Mouse (Mus musculus) ovary, postnatal 14 days (tissue): ENCODE measurements at regions not wholly inside any gene's neighbourhood (a gene's known extent, or its start where the extent isn't known, plus 50 kb on each side); places are given as distances from the start of the nearest gene placed in this dataset.

Source experiments
- DNase-seq: peaks from one replicate; pipeline ENCODE4 v3.0.0; 2022; ENCODE audit warnings: low spot score

GRCm38 (mm10) chr12:26778796-26779195, 309.8 kb downstream of the Cmpk2 start:
- no peak for DNase-seq

- no peak for DNase-seq
Measured at GRCm38 (mm10) chr12:26776986-26777385, 308.0 kb downstream of the Cmpk2 start.

- no peak for DNase-seq
Measured at GRCm38 (mm10) chr12:26774016-26774415, 305.0 kb downstream of the Cmpk2 start.

- no peak for DNase-seq
Measured at GRCm38 (mm10) chr12:26770753-26771583, 302.0 kb downstream of the Cmpk2 start.

DNA sequence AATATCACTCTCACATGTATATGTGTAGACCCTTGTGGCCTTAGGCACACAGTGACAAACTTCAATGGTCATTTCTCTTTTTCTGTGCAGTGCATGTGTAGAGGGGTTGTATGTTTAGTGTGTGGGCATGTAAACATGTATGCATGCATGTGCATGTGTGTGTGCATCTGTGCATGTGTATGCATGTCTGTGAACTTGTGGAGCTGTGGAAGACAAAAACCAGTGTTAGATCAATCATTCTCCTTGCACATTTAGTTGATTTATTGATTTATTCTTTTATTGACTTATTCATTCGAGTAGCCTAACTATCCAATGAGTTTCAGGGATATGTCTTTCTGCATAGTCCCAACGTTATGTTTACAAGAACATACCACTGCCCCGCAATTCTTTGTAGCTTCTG, 298.5 kb downstream of the Cmpk2 start:
- DNase-seq, result no peak

GRCm38 (mm10) chr12:26758657-26759325, 289.8 kb downstream of the Cmpk2 start:
- no peak for DNase-seq

GRCm38 (mm10) chr12:26756284-26756683, 287.3 kb downstream of the Cmpk2 start:
- no peak for DNase-seq

- no peak for DNase-seq
Measured at GRCm38 (mm10) chr12:26754611-26755010, 285.6 kb downstream of the Cmpk2 start.

DNA sequence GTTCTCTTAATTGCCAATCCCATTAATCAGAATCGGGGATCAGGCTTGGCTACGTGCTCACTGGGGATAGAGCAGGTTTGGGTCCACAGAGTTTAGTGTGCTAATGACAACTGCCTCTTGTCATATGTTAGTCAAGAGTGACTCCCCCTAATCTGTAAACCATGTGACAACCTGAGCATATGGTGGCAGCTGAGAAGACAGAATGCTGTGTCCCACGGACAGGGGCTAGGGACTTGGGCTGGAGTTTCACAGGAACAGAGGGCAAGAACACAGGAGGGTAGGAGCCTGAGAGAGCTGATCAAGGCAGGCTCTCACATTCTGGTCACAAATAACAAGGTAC, 265.5 kb downstream of the Cmpk2 start:
- no peak for DNase-seq

GRCm38 (mm10) chr12:26733822-26734557, 265.0 kb downstream of the Cmpk2 start:
- no peak for DNase-seq

GRCm38 (mm10) chr12:26723399-26723798, 254.4 kb downstream of the Cmpk2 start:
- no peak for DNase-seq

GRCm38 (mm10) chr12:26698838-26699237, 229.8 kb downstream of the Cmpk2 start:
- no peak for DNase-seq

DNA sequence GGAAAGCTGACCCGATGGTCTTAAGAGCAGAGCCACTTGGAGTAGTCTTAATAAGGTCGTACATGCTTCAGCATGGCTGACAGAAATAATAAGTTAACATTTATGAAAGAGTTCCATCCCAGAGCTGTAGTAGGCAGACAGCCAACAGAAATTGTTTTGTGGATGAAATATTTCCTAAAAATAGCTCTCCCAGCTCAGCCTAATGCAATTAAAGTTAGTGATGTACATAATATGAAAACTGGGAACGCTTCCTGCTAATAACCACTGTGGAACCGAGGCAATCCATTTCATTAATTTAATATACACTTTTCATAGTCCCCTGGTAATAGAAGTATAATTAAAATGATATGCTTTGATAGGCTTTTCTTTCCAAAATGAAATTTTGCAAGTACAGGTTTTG, 219.0 kb downstream of the Cmpk2 start:
- no peak for DNase-seq

DNA sequence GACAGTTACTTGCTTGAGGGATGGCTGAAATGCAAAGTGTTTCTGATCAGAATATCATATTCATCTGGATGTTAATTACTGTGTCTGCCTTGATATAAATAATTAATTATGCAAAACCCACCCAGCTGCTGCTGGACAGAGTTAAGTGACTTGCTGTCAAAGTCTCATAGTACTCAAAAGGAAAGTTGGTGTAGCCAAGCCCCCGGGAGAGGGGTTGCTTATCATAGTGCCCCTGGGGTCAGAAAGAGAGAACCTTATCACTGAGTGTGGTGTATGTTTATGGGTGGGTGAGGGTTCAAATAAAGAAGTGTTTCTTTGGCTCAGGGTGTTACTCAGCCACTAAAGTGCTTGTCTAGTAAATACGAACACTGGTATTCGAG, 211.6 kb downstream of the Cmpk2 start:
- DNase-seq, result no peak

GRCm38 (mm10) chr12:26679887-26680567, 211.0 kb downstream of the Cmpk2 start:
- no peak for DNase-seq

- no peak for DNase-seq
Measured at GRCm38 (mm10) chr12:26665466-26665865, 196.5 kb downstream of the Cmpk2 start.

DNA sequence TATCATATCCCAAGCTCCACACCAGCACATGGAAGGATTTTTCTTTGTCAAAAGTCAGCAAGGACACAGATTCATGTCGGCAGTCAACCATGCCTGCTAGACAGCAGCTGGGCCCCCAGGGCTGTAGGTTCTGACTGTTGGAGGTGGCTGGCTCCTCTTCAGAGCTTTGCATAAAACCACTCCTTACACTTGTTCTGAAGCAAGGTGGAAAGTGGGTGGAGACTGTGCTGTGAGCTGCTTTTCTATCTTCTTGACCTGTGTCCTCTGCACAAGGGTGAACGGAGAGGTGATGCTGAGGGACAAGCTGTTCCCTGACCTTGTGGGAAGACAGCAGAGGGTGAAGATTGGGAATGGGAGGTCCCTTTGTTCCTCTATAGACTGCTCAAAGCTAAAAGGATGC, 185.2 kb downstream of the Cmpk2 start:
- no peak for DNase-seq

GRCm38 (mm10) chr12:26653781-26654180, 184.8 kb downstream of the Cmpk2 start:
- no peak for DNase-seq

GRCm38 (mm10) chr12:26646141-26646540, 177.1 kb downstream of the Cmpk2 start:
- no peak for DNase-seq

GRCm38 (mm10) chr12:26635665-26636241, 166.7 kb downstream of the Cmpk2 start:
- no peak for DNase-seq

GRCm38 (mm10) chr12:26635253-26635652, 166.2 kb downstream of the Cmpk2 start:
- DNase-seq, result no peak

- no peak for DNase-seq
Measured at GRCm38 (mm10) chr12:26631795-26632122, 162.8 kb downstream of the Cmpk2 start.
